ENCODE assay signal across 12 mouse cellular contexts in the genomic region with DNA sequence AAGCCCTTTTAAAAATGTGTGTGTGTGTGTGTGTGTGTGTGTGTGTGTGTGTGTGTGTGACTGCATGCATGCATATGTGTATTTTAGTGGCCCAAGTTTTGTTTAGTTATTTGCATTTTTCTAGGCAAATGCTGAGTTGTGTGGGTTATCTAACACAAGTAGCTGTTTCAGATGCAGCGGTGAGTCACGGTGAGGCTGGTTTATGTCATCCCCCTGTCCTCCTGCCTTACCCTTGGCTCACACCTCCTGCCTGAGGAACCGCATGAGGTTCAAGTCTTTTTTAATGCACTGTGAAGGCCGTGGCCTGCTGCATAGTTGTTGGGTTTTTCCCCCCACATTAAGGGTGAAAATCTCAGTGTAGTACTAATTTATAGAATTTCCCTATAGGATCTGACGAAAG.
DNase-seq lines count a peak whose midpoint lies in the region; ATAC-seq and TF ChIP-seq lines count a peak whose summit lies in the region.
"Had no signal": no experiment of that assay in that cellular context is flagged by ENCODE, and none has a peak within 500 bp of the region (broad histone marks: within the 10 kb centered on the region; RNA-seq: fewer than 3 reads in every experiment).

No protein-coding gene starts in this region.

- no peaks in the 10 kb centered on the region for H3K27me3 ChIP-seq in heart, embryonic 10.5 days (ENCODE audit: insufficient read depth, poor library complexity, severe bottlenecking)
- H3K27me3 ChIP-seq in heart, embryonic 14.5 days (ENCODE audit: control insufficient read depth, insufficient read depth, low read length) = no peaks in the 10 kb centered on the region
- H3K27me3 ChIP-seq in stomach, postnatal 0 days (ENCODE audit: control insufficient read depth, insufficient read depth, low read length) = no peaks in the 10 kb centered on the region
- no peaks in the 10 kb centered on the region for H3K27me3 ChIP-seq in forebrain, embryonic 16.5 days (replicated peaks; ENCODE audit: control insufficient read depth, insufficient read depth, low read length)
- H3K27me3 ChIP-seq in liver, embryonic 12.5 days (replicated peaks) = no peaks in the 10 kb centered on the region
- H3K27me3 ChIP-seq: forebrain, embryonic 12.5 days; hindbrain, embryonic 12.5 days; midbrain, embryonic 13.5 days had no signal

- H3K9me3 ChIP-seq in heart, embryonic 10.5 days = no peaks in the 10 kb centered on the region
- H3K9me3 ChIP-seq in heart, embryonic 14.5 days (ENCODE audit: control insufficient read depth, low read length) = no peaks in the 10 kb centered on the region
- no peaks in the 10 kb centered on the region for H3K9me3 ChIP-seq in stomach, postnatal 0 days (ENCODE audit: control insufficient read depth, low read length)
- no peaks in the 10 kb centered on the region for H3K9me3 ChIP-seq in forebrain, embryonic 16.5 days (ENCODE audit: control insufficient read depth, low read length)
- H3K9me3 ChIP-seq in liver, embryonic 12.5 days (replicated peaks) = no peaks in the 10 kb centered on the region
- H3K9me3 ChIP-seq: forebrain, embryonic 12.5 days; hindbrain, embryonic 12.5 days; midbrain, embryonic 13.5 days had no signal

- peak overlapping the region; percentile 63 for H3K4me2 ChIP-seq in heart, embryonic 14.5 days (ENCODE audit: low read length)
- peak overlapping the region; percentile 27; the same call in 1 of the 2 replicates for H3K4me2 ChIP-seq in stomach, postnatal 0 days (replicated peaks; ENCODE audit: low read depth)
- no peak overlapping the region for H3K4me2 ChIP-seq in forebrain, embryonic 16.5 days (ENCODE audit: low read length)
- H3K4me2 ChIP-seq in liver, embryonic 12.5 days = no peak overlapping the region
- H3K4me2 ChIP-seq: forebrain, embryonic 12.5 days; hindbrain, embryonic 12.5 days; midbrain, embryonic 13.5 days had no signal

- peak overlapping the region; percentile 36 for H3K4me3 ChIP-seq in heart, embryonic 10.5 days
- peak overlapping the region; percentile 32 to 33 for H3K4me3 ChIP-seq in heart, embryonic 14.5 days (ENCODE audit: control insufficient read depth in 1 of 2, insufficient read depth in 1 of 2, low read depth in 1 of 2, low read length in 2 of 2)
- no peak overlapping the region for H3K4me3 ChIP-seq in stomach, postnatal 0 days (ENCODE audit: low read depth, low read length)
- no peak overlapping the region for H3K4me3 ChIP-seq in forebrain, embryonic 16.5 days (replicated peaks; ENCODE audit: low read length)
- H3K4me3 ChIP-seq in liver, embryonic 12.5 days = no peak overlapping the region
- H3K4me3 ChIP-seq: forebrain, embryonic 12.5 days; hindbrain, embryonic 12.5 days; midbrain, embryonic 13.5 days had no signal

- ATAC-seq in heart, embryonic 14.5 days (ENCODE audit: insufficient number of reproducible peaks, insufficient read depth, low FRiP score, low read depth) = no peak
- no peak; the same call in 1 of the 2 replicates for ATAC-seq in stomach, postnatal 0 days (ENCODE audit: low FRiP score, low TSS enrichment)
- no peak for ATAC-seq in forebrain, embryonic 16.5 days
- no peak for ATAC-seq in liver, embryonic 12.5 days

- WGBS in heart, embryonic 10.5 days = 14% methylated on average over 5 of the region's 5 CpGs
- 11% methylated on average over 5 of the region's 5 CpGs for WGBS in heart, embryonic 14.5 days
- 42% methylated on average over 5 of the region's 5 CpGs for WGBS in stomach, postnatal 0 days
- WGBS in forebrain, embryonic 16.5 days = 74% methylated on average over 5 of the region's 5 CpGs
- 45% methylated on average over 5 of the region's 5 CpGs for WGBS in liver, embryonic 12.5 days (ENCODE audit: insufficient replicate concordance)

- no peaks in the 10 kb centered on the region for H3K36me3 ChIP-seq in heart, embryonic 10.5 days
- H3K36me3 ChIP-seq in heart, embryonic 14.5 days (ENCODE audit: control insufficient read depth, insufficient read depth, low read length) = no peaks in the 10 kb centered on the region
- H3K36me3 ChIP-seq in stomach, postnatal 0 days (ENCODE audit: control insufficient read depth, insufficient read depth, low read length) = no peaks in the 10 kb centered on the region
- no peaks in the 10 kb centered on the region for H3K36me3 ChIP-seq in forebrain, embryonic 16.5 days (ENCODE audit: control insufficient read depth, insufficient read depth)
- H3K36me3 ChIP-seq in liver, embryonic 12.5 days = no peaks in the 10 kb centered on the region
- H3K36me3 ChIP-seq: forebrain, embryonic 12.5 days; hindbrain, embryonic 12.5 days; midbrain, embryonic 13.5 days had no signal

- TF ChIP-seq EP300 in stomach, postnatal 0 days (optimal IDR thresholded peaks at IDR 0.05) = no peak

- peak overlapping the region; percentile 78 for H3K27ac ChIP-seq in heart, embryonic 10.5 days
- peak overlapping the region; percentile 79 for H3K27ac ChIP-seq in heart, embryonic 14.5 days (replicated peaks in 1 of 2; ENCODE audit: control insufficient read depth in 1 of 2, insufficient read depth in 1 of 2, low read depth in 2 of 2, low read length in 2 of 2)
- H3K27ac ChIP-seq in stomach, postnatal 0 days (replicated peaks) = peak overlapping the region; percentile 63; the same call in 1 of the 2 replicates
- no peak overlapping the region for H3K27ac ChIP-seq in forebrain, embryonic 16.5 days (ENCODE audit: low read length)
- no peak overlapping the region for H3K27ac ChIP-seq in liver, embryonic 12.5 days
- H3K27ac ChIP-seq: forebrain, embryonic 12.5 days; hindbrain, embryonic 12.5 days; midbrain, embryonic 13.5 days had no signal

- peaks cover 64% of the 10 kb centered on the region for H3K4me1 ChIP-seq in heart, embryonic 10.5 days
- peaks cover 31 to 61% of the 10 kb centered on the region in 2 experiments for H3K4me1 ChIP-seq in heart, embryonic 14.5 days (ENCODE audit: control insufficient read depth in 2 of 2, insufficient read depth in 2 of 2, low read length in 2 of 2)
- H3K4me1 ChIP-seq in stomach, postnatal 0 days (replicated peaks; ENCODE audit: control insufficient read depth, insufficient read depth) = peaks cover under 1% of the 10 kb centered on the region
- H3K4me1 ChIP-seq in forebrain, embryonic 16.5 days (replicated peaks; ENCODE audit: control insufficient read depth, insufficient read depth, low read length) = no peaks in the 10 kb centered on the region
- H3K4me1 ChIP-seq in liver, embryonic 12.5 days = peaks cover 43% of the 10 kb centered on the region

- DNase-seq in heart, embryonic 10.5 days (ENCODE audit: low spot score) = peak; percentile 77
- DNase-seq in heart, postnatal 14 days = no peak
- DNase-seq in retina, postnatal 1 day = peak; percentile 29
- DNase-seq in retina, embryonic 14.5 days (ENCODE audit: low spot score) = no peak
- DNase-seq in stomach, postnatal 0 days (ENCODE audit: low spot score) = no peak
- DNase-seq: cerebellum, adult 11 months had no signal

- peak overlapping the region; percentile 64 for H3K9ac ChIP-seq in heart, embryonic 14.5 days (ENCODE audit: low read length)
- no peak overlapping the region for H3K9ac ChIP-seq in stomach, postnatal 0 days (ENCODE audit: low read length)
- no peak overlapping the region for H3K9ac ChIP-seq in forebrain, embryonic 16.5 days (replicated peaks; ENCODE audit: low read depth, low read length)
- no peak overlapping the region for H3K9ac ChIP-seq in liver, embryonic 12.5 days
- H3K9ac ChIP-seq: forebrain, embryonic 12.5 days; hindbrain, embryonic 12.5 days; midbrain, embryonic 13.5 days had no signal

- intact Hi-C loops in heart, postnatal 14 days (cut with DNase I) = no loop called here

- TF ChIP-seq CTCF in stomach, postnatal 0 days (IDR thresholded peaks at IDR 0.05; ENCODE audit: low read depth) = no peak

Comparison
In these comparisons a context has a peak if more than half of its experiments do, and no peak if none do; other contexts are left out.
1. DNase-seq: peak in heart, embryonic 10.5 days (single experiment) and retina, postnatal 1 day (single experiment); none in heart, postnatal 14 days (0 of 2), retina, embryonic 14.5 days (single experiment) and stomach, postnatal 0 days (single experiment).
2. H3K27ac ChIP-seq: peak in heart, embryonic 10.5 days (single experiment), heart, embryonic 14.5 days (2 of 2) and stomach, postnatal 0 days (single experiment); none in forebrain, embryonic 16.5 days (single experiment) and liver, embryonic 12.5 days (single experiment).
3. H3K4me3 ChIP-seq: peak in heart, embryonic 10.5 days (single experiment) and heart, embryonic 14.5 days (2 of 2); none in stomach, postnatal 0 days (single experiment), forebrain, embryonic 16.5 days (single experiment) and liver, embryonic 12.5 days (single experiment).
4. H3K4me2 ChIP-seq: peak in heart, embryonic 14.5 days (single experiment) and stomach, postnatal 0 days (single experiment); none in forebrain, embryonic 16.5 days (single experiment) and liver, embryonic 12.5 days (single experiment).